Mouse (Mus musculus): ENCODE data around the gene Setd5. TPM values are rescaled to one million over a fixed set of nuclear protein-coding genes. Genes with fewer than 3 reads are reported as not detected.
A peak's percentile ranks its signal among the peaks of the same experiment; 100 is the strongest.

The Setd5 gene
- total RNA-seq, 1 experiment, result 79.4 TPM

GRCm38 (mm10) chr6:113036463-113037175 lies 40.5 kb upstream of the Setd5 start:
- no peak overlapping the region for H3K27ac ChIP-seq (ENCODE audit: insufficient read depth, low read depth, low read length, poor library complexity, severe bottlenecking)
- TF ChIP-seq CHD2 (IDR thresholded peaks at IDR 0.05; ENCODE audit: low read depth, low read length), result no peak
- no peak for TF ChIP-seq HCFC1 (IDR thresholded peaks at IDR 0.05; ENCODE audit: borderline replicate concordance, insufficient read depth, low read length)
- no peak for TF ChIP-seq ZNF384 (IDR thresholded peaks at IDR 0.05; ENCODE audit: low read depth, low read length)
- no peak for TF ChIP-seq MAFK (IDR thresholded peaks at IDR 0.05; ENCODE audit: insufficient read depth, low read depth, low read length)
- no peak for TF ChIP-seq ZC3H11A (IDR thresholded peaks at IDR 0.05; ENCODE audit: borderline replicate concordance, low read depth, low read length)
- DNase-seq (ENCODE audit: low read depth, low spot score), result no peak
- H3K9ac ChIP-seq (ENCODE audit: insufficient read depth, low read depth, low read length, poor library complexity, severe bottlenecking), result no peak overlapping the region
- peaks cover 3 to 5% of the 10 kb centered on the region in 2 experiments; a peak in 2 of 4 replicates for H3K4me1 ChIP-seq (ENCODE audit: control insufficient read depth in 2 of 2, insufficient read depth in 2 of 2, low read length in 2 of 2, poor library complexity in 1 of 2)
- H3K9me3 ChIP-seq (ENCODE audit: control insufficient read depth, insufficient read depth, low read depth, low read length), result no peaks in the 10 kb centered on the region
- no peaks in the 10 kb centered on the region for H3K36me3 ChIP-seq (ENCODE audit: control insufficient read depth, insufficient read depth, low read length, poor library complexity, severe bottlenecking)
- in situ Hi-C loops (cut with MboI; ENCODE audit: low sequenced_read_pairs in 2 of 2, unreplicated experiment in 2 of 2), result no loop called here
- no peak overlapping the region for H3K4me3 ChIP-seq (ENCODE audit: insufficient read depth in 1 of 2, low read depth in 1 of 2, low read length in 2 of 2, poor library complexity in 1 of 2, severe bottlenecking in 1 of 2)

DNA sequence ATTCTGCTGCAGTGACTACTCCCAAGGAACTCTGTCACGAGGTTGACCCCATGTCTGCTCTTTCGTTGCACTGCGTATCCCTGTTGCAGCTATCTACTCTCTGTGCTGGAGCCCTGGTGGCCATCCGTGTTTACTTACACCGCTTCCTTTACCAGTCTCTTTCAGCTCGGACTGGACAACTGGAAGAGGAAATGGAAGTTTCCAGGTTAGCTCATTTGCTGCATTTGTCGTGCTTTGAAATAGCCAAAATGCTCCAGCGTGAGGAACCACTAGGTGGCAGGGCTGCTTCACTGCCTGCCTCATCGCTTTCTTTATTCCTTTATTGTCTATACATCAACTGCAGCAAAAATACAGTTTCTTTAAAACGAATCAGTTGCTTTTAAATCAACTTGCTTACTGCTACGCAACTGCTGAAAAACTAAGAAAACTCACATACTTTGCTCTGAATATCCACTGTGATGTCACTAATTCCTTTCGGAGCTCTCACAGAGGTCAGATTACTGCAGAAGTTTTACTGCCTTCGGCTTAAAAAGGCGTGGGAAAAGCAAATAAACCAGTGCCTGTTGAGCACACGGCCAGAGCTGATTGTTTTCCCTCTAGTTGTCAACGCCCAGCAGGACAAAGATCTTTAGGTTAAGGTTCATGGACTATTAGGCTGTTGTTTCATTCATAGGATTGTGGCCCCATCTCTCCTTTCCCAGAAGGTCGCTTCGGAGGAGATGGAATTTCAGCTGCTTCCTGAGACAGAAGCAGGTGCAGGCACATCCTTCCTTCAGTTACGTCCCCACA lies 39.0 kb upstream of the Setd5 start:
- Histone ChIP-seq H3K4me3 (ENCODE audit: insufficient read depth in 1 of 2, low read depth in 1 of 2, low read length in 2 of 2, poor library complexity in 1 of 2, severe bottlenecking in 1 of 2) (peak overlapping the region in 1 of 2 experiments; percentile 3; a peak in 1 of 4 replicates), H3K9ac (ENCODE audit: insufficient read depth, low read depth, low read length, poor library complexity, severe bottlenecking) (peak overlapping the region; percentile 61; the same call in 1 of the 2 replicates), H3K27ac (ENCODE audit: insufficient read depth, low read depth, low read length, poor library complexity, severe bottlenecking) (peak overlapping the region; percentile 57), H3K36me3 (ENCODE audit: control insufficient read depth, insufficient read depth, low read length, poor library complexity, severe bottlenecking) (no peaks in the 10 kb centered on the region), H3K9me3 (ENCODE audit: control insufficient read depth, insufficient read depth, low read depth, low read length) (no peaks in the 10 kb centered on the region), H3K4me1 (ENCODE audit: control insufficient read depth in 2 of 2, insufficient read depth in 2 of 2, low read length in 2 of 2, poor library complexity in 1 of 2) (peaks cover 3 to 5% of the 10 kb centered on the region in 2 experiments; a peak in 2 of 4 replicates)
- TF ChIP-seq ZC3H11A (IDR thresholded peaks at IDR 0.05; ENCODE audit: borderline replicate concordance, low read depth, low read length) (peak; percentile 56; the same call in 1 of the 2 replicates), MAFK (IDR thresholded peaks at IDR 0.05; ENCODE audit: insufficient read depth, low read depth, low read length) (no peak)
- peak; percentile 57 for DNase-seq (ENCODE audit: low read depth, low spot score)
- in situ Hi-C loops (cut with MboI; ENCODE audit: low sequenced_read_pairs in 2 of 2, unreplicated experiment in 2 of 2), result no loop called here

DNA sequence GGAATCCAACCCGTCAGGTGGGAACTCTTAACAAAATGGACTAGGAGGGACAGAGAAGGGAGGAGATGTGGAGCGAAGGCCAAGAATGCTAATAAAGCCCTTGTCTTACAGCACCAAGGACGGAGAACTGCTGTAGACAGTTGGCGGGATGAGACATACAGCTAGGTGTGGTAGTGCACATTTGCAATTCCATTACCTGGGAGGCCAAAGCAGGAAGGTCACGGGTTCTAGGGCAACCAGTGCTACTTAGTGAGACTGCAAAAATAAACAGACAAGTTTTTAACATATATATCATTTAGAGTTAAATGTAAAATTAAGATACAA lies 38.5 kb upstream of the Setd5 start:
- TF ChIP-seq CHD2 (IDR thresholded peaks at IDR 0.05; ENCODE audit: low read depth, low read length) (no peak), ZNF384 (IDR thresholded peaks at IDR 0.05; ENCODE audit: low read depth, low read length) (no peak), MAFK (IDR thresholded peaks at IDR 0.05; ENCODE audit: insufficient read depth, low read depth, low read length) (no peak), HCFC1 (IDR thresholded peaks at IDR 0.05; ENCODE audit: borderline replicate concordance, insufficient read depth, low read length) (no peak), ZC3H11A (IDR thresholded peaks at IDR 0.05; ENCODE audit: borderline replicate concordance, low read depth, low read length) (no peak)
- in situ Hi-C loops (cut with MboI; ENCODE audit: low sequenced_read_pairs in 2 of 2, unreplicated experiment in 2 of 2), result no loop called here
- H3K36me3 ChIP-seq (ENCODE audit: control insufficient read depth, insufficient read depth, low read length, poor library complexity, severe bottlenecking), result no peaks in the 10 kb centered on the region
- H3K9ac ChIP-seq (ENCODE audit: insufficient read depth, low read depth, low read length, poor library complexity, severe bottlenecking), result 0 out of 2 replicates have a peak overlapping the region, but pooled peaks have one; percentile 26
- H3K27ac ChIP-seq (ENCODE audit: insufficient read depth, low read depth, low read length, poor library complexity, severe bottlenecking), result peak overlapping the region; percentile 57
- H3K4me3 ChIP-seq (ENCODE audit: insufficient read depth in 1 of 2, low read depth in 1 of 2, low read length in 2 of 2, poor library complexity in 1 of 2, severe bottlenecking in 1 of 2), result no peak overlapping the region
- DNase-seq (ENCODE audit: low read depth, low spot score), result no peak
- peaks cover 3 to 5% of the 10 kb centered on the region in 2 experiments; a peak in 2 of 4 replicates for H3K4me1 ChIP-seq (ENCODE audit: control insufficient read depth in 2 of 2, insufficient read depth in 2 of 2, low read length in 2 of 2, poor library complexity in 1 of 2)
- no peaks in the 10 kb centered on the region for H3K9me3 ChIP-seq (ENCODE audit: control insufficient read depth, insufficient read depth, low read depth, low read length)

DNA sequence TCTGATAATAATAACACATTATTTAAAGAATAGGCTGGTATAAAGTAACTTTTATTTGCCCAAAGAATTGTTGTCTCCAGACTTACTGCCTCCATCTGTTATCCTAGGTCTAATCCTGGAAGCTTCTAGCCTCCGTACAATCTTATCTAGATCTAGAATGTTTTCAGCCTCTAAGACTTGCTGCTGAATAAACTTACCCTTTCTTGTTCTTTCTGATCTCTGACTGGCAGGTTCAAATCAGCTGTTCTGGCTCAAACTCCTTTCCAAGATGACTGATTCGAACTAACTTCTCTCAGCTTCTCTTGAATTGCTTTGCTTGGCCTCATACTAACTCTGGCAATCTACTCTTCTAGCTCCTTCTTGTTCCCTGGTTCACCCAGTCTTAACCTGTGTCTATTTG lies 36.8 kb upstream of the Setd5 start:
- DNase-seq (ENCODE audit: low read depth, low spot score), result no peak
- peaks cover 3 to 5% of the 10 kb centered on the region in 2 experiments; a peak in 2 of 4 replicates for H3K4me1 ChIP-seq (ENCODE audit: control insufficient read depth in 2 of 2, insufficient read depth in 2 of 2, low read length in 2 of 2, poor library complexity in 1 of 2)

More for the DNA sequence above, 36.8 kb upstream of the Setd5 start:
- no peak overlapping the region for H3K4me3 ChIP-seq (ENCODE audit: insufficient read depth in 1 of 2, low read depth in 1 of 2, low read length in 2 of 2, poor library complexity in 1 of 2, severe bottlenecking in 1 of 2)
- in situ Hi-C loops (cut with MboI; ENCODE audit: low sequenced_read_pairs in 2 of 2, unreplicated experiment in 2 of 2), result no loop called here
- no peaks in the 10 kb centered on the region for H3K9me3 ChIP-seq (ENCODE audit: control insufficient read depth, insufficient read depth, low read depth, low read length)
- H3K9ac ChIP-seq (ENCODE audit: insufficient read depth, low read depth, low read length, poor library complexity, severe bottlenecking), result no peak overlapping the region
- no peak overlapping the region for H3K27ac ChIP-seq (ENCODE audit: insufficient read depth, low read depth, low read length, poor library complexity, severe bottlenecking)
- TF ChIP-seq MAFK (IDR thresholded peaks at IDR 0.05; ENCODE audit: insufficient read depth, low read depth, low read length) (no peak), ZC3H11A (IDR thresholded peaks at IDR 0.05; ENCODE audit: borderline replicate concordance, low read depth, low read length) (no peak), CHD2 (IDR thresholded peaks at IDR 0.05; ENCODE audit: low read depth, low read length) (no peak), HCFC1 (IDR thresholded peaks at IDR 0.05; ENCODE audit: borderline replicate concordance, insufficient read depth, low read length) (no peak), ZNF384 (IDR thresholded peaks at IDR 0.05; ENCODE audit: low read depth, low read length) (no peak)
- H3K36me3 ChIP-seq (ENCODE audit: control insufficient read depth, insufficient read depth, low read length, poor library complexity, severe bottlenecking), result no peaks in the 10 kb centered on the region

All from ES-E14 (cell line).